Mouse (Mus musculus) embryonic facial prominence, embryonic 12.5 days (tissue): Measurements from ENCODE around the gene Ldlr. TPM values are rescaled to one million over a fixed set of nuclear protein-coding genes. Genes with fewer than 3 reads are reported as not detected.

ENCODE experiments used
- ATAC-seq: fragments of 200-750 bp; cut with Nextera tagmentation; 2 replicates; pipeline ENCODE4 v1.8.0; 2017; ENCODE audit not compliant: insufficient number of reproducible peaks, insufficient read depth, low FRiP score, low TSS enrichment
- H3K27ac ChIP-seq: fragments of 300-500 bp; sonication (generic); 2 replicates; pipeline ENCODE4 v1.5.1; 2016; ENCODE audit warnings: mild to moderate bottlenecking
- H3K27me3 ChIP-seq: fragments of 300-500 bp; sonication (generic); 2 replicates; pipeline ENCODE4 v1.6.1; 2016; ENCODE audit warnings: mild to moderate bottlenecking, moderate library complexity
- H3K36me3 ChIP-seq: fragments of 300-500 bp; sonication (generic); 2 replicates; pipeline ENCODE4 v1.6.1; 2016; ENCODE audit warnings: mild to moderate bottlenecking
- H3K4me1 ChIP-seq: fragments of 300-500 bp; sonication (generic); 2 replicates; pipeline ENCODE4 v1.6.1; 2016
- H3K4me2 ChIP-seq: fragments of 300-500 bp; sonication (generic); replicated peaks from 2 replicates; pipeline ENCODE4 v1.6.1; 2016; ENCODE audit warnings: mild to moderate bottlenecking, moderate library complexity
- H3K4me3 ChIP-seq: fragments of 300-500 bp; sonication (generic); 2 replicates; pipeline ENCODE4 v1.5.1; 2016; ENCODE audit warnings: mild to moderate bottlenecking
- H3K9ac ChIP-seq: fragments of 300-500 bp; sonication (generic); 2 replicates; pipeline ENCODE4 v1.6.1; 2016; ENCODE audit warnings: mild to moderate bottlenecking, moderate library complexity
- H3K9me3 ChIP-seq: fragments of 300-500 bp; sonication (generic); 2 replicates; pipeline ENCODE4 v1.6.1; 2016; ENCODE audit warnings: mild to moderate bottlenecking, moderate library complexity
- WGBS: fragments of 180-500 bp; shearing (Covaris S2); methylation state at CpG from one replicate; pipeline ENCODE4 v1.1.7; 2016; 5-methylcytosine and 5-hydroxymethylcytosine counted together
- polyA plus RNA-seq: library from polyadenylated mRNA; unstranded; fragments of >200 nt; fragmentation: Nextera tagmentation; extraction: Ambion mirVana; gene quantifications from 2 replicates; pipeline ENCODE4 v1.2.1, GENCODE M21; 2016

Ldlr gene
- polyA plus RNA-seq = 33.5 and 36.8 TPM in 2 replicates

GRCm38 (mm10) chr9:21723377-21724146 lies at the start of gene Ldlr:
Gene Ldlr, plus strand, starts transcription at chr9:21723483.
- peak within 1 kb of the TSS; percentile 95 for H3K27ac ChIP-seq
- H3K4me1 ChIP-seq = peaks cover 15% of the 10 kb centered on the region
- H3K9ac ChIP-seq = peak within 1 kb of the TSS; percentile 62
- under 1% methylated on average over 47 of the region's 47 CpGs for WGBS
- peak within 1 kb of the TSS; percentile 62 for H3K4me2 ChIP-seq
- peak within 1 kb of the TSS; percentile 65 for H3K4me3 ChIP-seq
- ATAC-seq = peak; percentile 78
- H3K36me3 ChIP-seq = peaks cover 5% of the 10 kb centered on the region; the same call in 1 of the 2 replicates
- no peaks in the 10 kb centered on the region for H3K9me3 ChIP-seq
- no peaks in the 10 kb centered on the region for H3K27me3 ChIP-seq

- Histone ChIP-seq H3K36me3 (peaks cover 93% of the 10 kb centered on the region), H3K27ac (no peak overlapping the region), H3K9me3 (no peaks in the 10 kb centered on the region), H3K4me2 (no peak overlapping the region), H3K4me3 (no peak overlapping the region), H3K27me3 (no peaks in the 10 kb centered on the region), H3K9ac (no peak overlapping the region), H3K4me1 (no peaks in the 10 kb centered on the region)
- ATAC-seq = no peak
- 95% methylated on average over 17 of the region's 17 CpGs for WGBS
Observed at GRCm38 (mm10) chr9:21677706-21678105, 45.6 kb upstream of the Ldlr start.

GRCm38 (mm10) chr9:21680448-21680847 lies 42.8 kb upstream of the Ldlr start:
- WGBS = 88% methylated on average over 4 of the region's 4 CpGs
- H3K27ac ChIP-seq = no peak overlapping the region
- H3K27me3 ChIP-seq = no peaks in the 10 kb centered on the region
- ATAC-seq = no peak
- no peaks in the 10 kb centered on the region for H3K9me3 ChIP-seq
- H3K9ac ChIP-seq = no peak overlapping the region
- no peak overlapping the region for H3K4me3 ChIP-seq
- H3K4me2 ChIP-seq = no peak overlapping the region
- peaks cover 92% of the 10 kb centered on the region for H3K36me3 ChIP-seq
- H3K4me1 ChIP-seq = no peaks in the 10 kb centered on the region

GRCm38 (mm10) chr9:21682827-21683226 lies 40.5 kb upstream of the Ldlr start:
- H3K4me3 ChIP-seq = no peak overlapping the region
- H3K27me3 ChIP-seq = no peaks in the 10 kb centered on the region
- H3K9ac ChIP-seq = no peak overlapping the region
- H3K4me1 ChIP-seq = no peaks in the 10 kb centered on the region
- H3K4me2 ChIP-seq = no peak overlapping the region
- no peak for ATAC-seq
- 86% methylated on average over 4 of the region's 4 CpGs for WGBS
- H3K9me3 ChIP-seq = no peaks in the 10 kb centered on the region
- H3K27ac ChIP-seq = no peak overlapping the region
- peaks cover 92% of the 10 kb centered on the region for H3K36me3 ChIP-seq

GRCm38 (mm10) chr9:21683897-21684296 lies 39.4 kb upstream of the Ldlr start:
- Histone ChIP-seq H3K9me3 (no peaks in the 10 kb centered on the region), H3K4me3 (no peak overlapping the region), H3K27ac (no peak overlapping the region), H3K9ac (no peak overlapping the region), H3K27me3 (no peaks in the 10 kb centered on the region), H3K36me3 (peaks cover 92% of the 10 kb centered on the region), H3K4me2 (no peak overlapping the region), H3K4me1 (no peaks in the 10 kb centered on the region)
- no peak for ATAC-seq
- 85% methylated on average over 3 of the region's 3 CpGs for WGBS

GRCm38 (mm10) chr9:21688554-21688953 lies 34.7 kb upstream of the Ldlr start:
- no peak overlapping the region for H3K27ac ChIP-seq
- no peaks in the 10 kb centered on the region for H3K27me3 ChIP-seq
- H3K4me1 ChIP-seq = no peaks in the 10 kb centered on the region
- no peak for ATAC-seq
- 92% methylated on average over 7 of the region's 7 CpGs for WGBS
- no peaks in the 10 kb centered on the region for H3K9me3 ChIP-seq
- no peak overlapping the region for H3K4me2 ChIP-seq
- no peak overlapping the region for H3K4me3 ChIP-seq
- no peak overlapping the region for H3K9ac ChIP-seq
- H3K36me3 ChIP-seq = peaks cover 98% of the 10 kb centered on the region

- H3K4me2 ChIP-seq = no peak overlapping the region
- peaks cover 97% of the 10 kb centered on the region for H3K36me3 ChIP-seq
- no peak for ATAC-seq
- no peak overlapping the region for H3K27ac ChIP-seq
- H3K27me3 ChIP-seq = no peaks in the 10 kb centered on the region
- 83% methylated on average over 3 of the region's 3 CpGs for WGBS
- H3K4me3 ChIP-seq = no peak overlapping the region
- no peak overlapping the region for H3K9ac ChIP-seq
- H3K4me1 ChIP-seq = no peaks in the 10 kb centered on the region
- no peaks in the 10 kb centered on the region for H3K9me3 ChIP-seq
Observed at GRCm38 (mm10) chr9:21690031-21690430, 33.3 kb upstream of the Ldlr start.

- no peak overlapping the region for H3K4me3 ChIP-seq
- H3K27me3 ChIP-seq = no peaks in the 10 kb centered on the region
- no peaks in the 10 kb centered on the region for H3K9me3 ChIP-seq
- no peak overlapping the region for H3K4me2 ChIP-seq
- no peaks in the 10 kb centered on the region for H3K4me1 ChIP-seq
- H3K9ac ChIP-seq = no peak overlapping the region
- WGBS = 56% methylated on average over 2 of the region's 2 CpGs
- ATAC-seq = no peak
- no peak overlapping the region for H3K27ac ChIP-seq
- peaks cover 94% of the 10 kb centered on the region for H3K36me3 ChIP-seq
Observed at GRCm38 (mm10) chr9:21691862-21692261, 31.4 kb upstream of the Ldlr start.

- H3K4me3 ChIP-seq = no peak overlapping the region
- 93% methylated on average over 4 of the region's 4 CpGs for WGBS
- no peak for ATAC-seq
- no peaks in the 10 kb centered on the region for H3K27me3 ChIP-seq
- no peak overlapping the region for H3K9ac ChIP-seq
- peaks cover 94% of the 10 kb centered on the region for H3K36me3 ChIP-seq
- no peak overlapping the region for H3K27ac ChIP-seq
- no peaks in the 10 kb centered on the region for H3K4me1 ChIP-seq
- no peak overlapping the region for H3K4me2 ChIP-seq
- no peaks in the 10 kb centered on the region for H3K9me3 ChIP-seq
Observed at GRCm38 (mm10) chr9:21692491-21692890, 30.8 kb upstream of the Ldlr start.

GRCm38 (mm10) chr9:21694071-21694470 lies 29.2 kb upstream of the Ldlr start:
- Histone ChIP-seq H3K27ac (no peak overlapping the region), H3K27me3 (no peaks in the 10 kb centered on the region), H3K9me3 (no peaks in the 10 kb centered on the region), H3K4me3 (no peak overlapping the region), H3K36me3 (peaks cover 90% of the 10 kb centered on the region), H3K4me1 (no peaks in the 10 kb centered on the region), H3K4me2 (no peak overlapping the region), H3K9ac (no peak overlapping the region)
- no peak for ATAC-seq

GRCm38 (mm10) chr9:21695229-21695792 lies 28.0 kb upstream of the Ldlr start:
- no peak for ATAC-seq
- Histone ChIP-seq H3K4me1 (no peaks in the 10 kb centered on the region), H3K4me3 (no peak overlapping the region), H3K9ac (no peak overlapping the region), H3K4me2 (no peak overlapping the region), H3K9me3 (no peaks in the 10 kb centered on the region), H3K36me3 (peaks cover 90% of the 10 kb centered on the region), H3K27me3 (no peaks in the 10 kb centered on the region), H3K27ac (no peak overlapping the region)
- 91% methylated on average over 5 of the region's 5 CpGs for WGBS

GRCm38 (mm10) chr9:21697121-21697520 lies 26.2 kb upstream of the Ldlr start:
- no peak overlapping the region for H3K27ac ChIP-seq
- 85% methylated on average over 6 of the region's 6 CpGs for WGBS

More at GRCm38 (mm10) chr9:21697121-21697520, 26.2 kb upstream of the Ldlr start:
- Histone ChIP-seq H3K4me1 (no peaks in the 10 kb centered on the region), H3K36me3 (peaks cover 92% of the 10 kb centered on the region), H3K9me3 (no peaks in the 10 kb centered on the region), H3K27me3 (no peaks in the 10 kb centered on the region), H3K4me3 (no peak overlapping the region), H3K4me2 (no peak overlapping the region), H3K9ac (no peak overlapping the region)
- ATAC-seq = no peak
